Mouse (Mus musculus) hindbrain, embryonic 11.5 days (tissue): ENCODE data around the gene Naaladl2. TPM values are rescaled to one million over a fixed set of nuclear protein-coding genes. Genes with fewer than 3 reads are reported as not detected.
A peak's percentile ranks its signal among the peaks of the same experiment; 100 is the strongest.

Source experiments
- ATAC-seq: fragments of 200-750 bp; cut with Nextera tagmentation; 2 replicates; pipeline ENCODE4 v1.8.0; 2017; ENCODE audit warnings: mild to moderate bottlenecking, moderate TSS enrichment, moderate library complexity; ENCODE audit not compliant: low FRiP score
- DNase-seq: peaks from one replicate; pipeline ENCODE4 v3.0.0-alpha.2; 2015; ENCODE audit warnings: low spot score
- H3K27ac ChIP-seq: fragments of 300-500 bp; sonication (generic); 2 replicates; pipeline ENCODE4 v1.5.1; 2014; ENCODE audit warnings: mild to moderate bottlenecking, low read depth, low read length
- H3K27me3 ChIP-seq: fragments of 300-500 bp; sonication (generic); 2 replicates; pipeline ENCODE4 v1.6.1; 2014; ENCODE audit warnings: mild to moderate bottlenecking, low read length, moderate library complexity, mixed read lengths; ENCODE audit not compliant: control insufficient read depth, insufficient read depth
- H3K36me3 ChIP-seq: fragments of 300-500 bp; sonication (generic); 2 replicates; pipeline ENCODE4 v1.6.1; 2014; ENCODE audit warnings: mild to moderate bottlenecking, low read length, moderate library complexity, mixed read lengths; ENCODE audit not compliant: control insufficient read depth, insufficient read depth
- H3K4me1 ChIP-seq: fragments of 300-500 bp; sonication (generic); replicated peaks from 2 replicates; pipeline ENCODE4 v1.6.1; 2014; ENCODE audit warnings: low read length, mixed read lengths; ENCODE audit not compliant: control insufficient read depth, insufficient read depth
- H3K4me2 ChIP-seq: fragments of 300-500 bp; sonication (generic); replicated peaks from 2 replicates; pipeline ENCODE4 v1.6.1; 2014; ENCODE audit warnings: mild to moderate bottlenecking, low read depth, low read length
- H3K4me3 ChIP-seq: fragments of 300-500 bp; sonication (generic); 2 replicates; pipeline ENCODE4 v1.5.1; 2014; ENCODE audit warnings: low read depth, low read length
- H3K9ac ChIP-seq: fragments of 300-500 bp; sonication (generic); 2 replicates; pipeline ENCODE4 v1.6.1; 2014; ENCODE audit warnings: low read depth, low read length
- H3K9me3 ChIP-seq: fragments of 300-500 bp; sonication (generic); 2 replicates; pipeline ENCODE4 v1.6.1; 2016; ENCODE audit warnings: low read length; ENCODE audit not compliant: control insufficient read depth
- WGBS: fragments of 180-500 bp; shearing (Covaris S2); extraction: QIAGEN DNeasy Blood & Tissue Kit; methylation state at CpG from one replicate; pipeline ENCODE4 v1.1.7; 2014; 5-methylcytosine and 5-hydroxymethylcytosine counted together
- polyA plus RNA-seq: library from polyadenylated mRNA; unstranded; fragments of >200 nt; fragmentation: Nextera tagmentation; extraction: Ambion mirVana; gene quantifications from 2 replicates; pipeline ENCODE4 v1.2.1, GENCODE M21; 2014

The Naaladl2 gene
- polyA plus RNA-seq, 1 experiment from 2014 or later: 1.0 TPM

GRCm38 (mm10) chr3:25113107-25113506, 31.0 kb downstream of the Naaladl2 start:
- no peak for DNase-seq
- H3K4me3 ChIP-seq: no peak overlapping the region
- H3K4me1 ChIP-seq: no peaks in the 10 kb centered on the region
- H3K27ac ChIP-seq: no peak overlapping the region
- H3K9me3 ChIP-seq: no peaks in the 10 kb centered on the region
- 86% methylated on average over 4 of the region's 4 CpGs for WGBS
- no peaks in the 10 kb centered on the region for H3K36me3 ChIP-seq
- H3K27me3 ChIP-seq: no peaks in the 10 kb centered on the region
- H3K4me2 ChIP-seq: no peak overlapping the region
- no peak overlapping the region for H3K9ac ChIP-seq
- no peak for ATAC-seq

GRCm38 (mm10) chr3:25108997-25109396, 35.1 kb downstream of the Naaladl2 start:
- no peak for ATAC-seq

DNA sequence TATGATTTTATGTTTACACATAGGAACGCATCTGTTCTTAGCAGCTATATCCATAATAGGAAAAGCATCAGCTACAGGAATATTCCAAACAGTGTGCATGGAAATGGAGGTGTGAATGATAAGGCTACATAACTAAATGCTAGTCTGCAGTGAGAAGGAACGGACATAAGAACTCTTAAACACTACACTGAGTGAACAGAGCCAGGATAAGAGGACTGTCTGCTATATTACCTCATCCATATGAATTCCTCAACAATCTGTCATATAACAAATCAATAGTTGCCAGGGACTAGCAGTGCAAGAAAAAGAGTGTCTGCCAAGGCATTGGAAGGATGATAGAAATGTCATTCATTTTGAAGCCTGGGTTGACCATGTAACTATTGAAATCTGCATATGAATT, 51.1 kb downstream of the Naaladl2 start:
- no peaks in the 10 kb centered on the region for H3K4me1 ChIP-seq
- H3K27ac ChIP-seq: no peak overlapping the region
- no peak overlapping the region for H3K4me3 ChIP-seq
- DNase-seq (no peak), ATAC-seq (no peak)
- no peaks in the 10 kb centered on the region for H3K36me3 ChIP-seq
- H3K4me2 ChIP-seq: no peak overlapping the region
- H3K9me3 ChIP-seq: no peaks in the 10 kb centered on the region
- no peaks in the 10 kb centered on the region for H3K27me3 ChIP-seq
- H3K9ac ChIP-seq: no peak overlapping the region
- 91% methylated on average over 2 of the region's 2 CpGs for WGBS

More at GRCm38 (mm10) chr3:25108997-25109396, 35.1 kb downstream of the Naaladl2 start:
- Histone ChIP-seq H3K4me2 (no peak overlapping the region), H3K4me1 (no peaks in the 10 kb centered on the region), H3K4me3 (no peak overlapping the region), H3K36me3 (no peaks in the 10 kb centered on the region), H3K27me3 (no peaks in the 10 kb centered on the region), H3K9ac (no peak overlapping the region), H3K9me3 (no peaks in the 10 kb centered on the region), H3K27ac (no peak overlapping the region)
- no peak for DNase-seq
- WGBS: 66% methylated on average over 3 of the region's 3 CpGs

GRCm38 (mm10) chr3:25075785-25076184, 68.3 kb downstream of the Naaladl2 start:
- Histone ChIP-seq H3K27me3 (no peaks in the 10 kb centered on the region), H3K36me3 (no peaks in the 10 kb centered on the region), H3K9me3 (no peaks in the 10 kb centered on the region), H3K4me3 (no peak overlapping the region), H3K27ac (no peak overlapping the region), H3K9ac (no peak overlapping the region), H3K4me1 (no peaks in the 10 kb centered on the region), H3K4me2 (no peak overlapping the region)
- WGBS: 100% methylated on average over 1 of the region's 1 CpGs
- DNase-seq (no peak), ATAC-seq (no peak)

DNA sequence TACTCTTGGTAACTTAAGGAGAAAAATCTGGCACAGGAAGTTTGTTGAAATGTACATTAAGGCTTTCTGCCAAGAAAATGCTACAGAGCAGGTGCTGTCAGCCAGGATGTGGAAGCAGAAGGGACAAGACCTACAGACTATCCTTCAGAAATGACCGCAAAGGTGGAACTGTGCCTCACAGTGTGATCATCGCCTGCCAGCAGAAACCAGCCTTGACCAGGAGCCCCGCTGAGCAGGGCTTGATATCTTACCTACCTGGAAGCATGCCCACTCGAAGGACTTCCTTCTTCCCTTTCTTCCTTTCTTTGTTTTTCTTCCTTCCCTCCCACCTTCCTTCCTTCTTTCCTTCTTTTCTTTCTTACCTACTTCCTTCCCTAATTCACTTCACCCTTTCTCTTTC, 69.8 kb downstream of the Naaladl2 start:
- H3K4me1 ChIP-seq: no peaks in the 10 kb centered on the region
- WGBS: 73% methylated on average over 4 of the region's 4 CpGs
- ATAC-seq (no peak), DNase-seq (no peak)
- H3K4me3 ChIP-seq: no peak overlapping the region
- no peak overlapping the region for H3K27ac ChIP-seq
- no peak overlapping the region for H3K4me2 ChIP-seq
- H3K27me3 ChIP-seq: no peaks in the 10 kb centered on the region
- no peaks in the 10 kb centered on the region for H3K36me3 ChIP-seq
- H3K9ac ChIP-seq: no peak overlapping the region
- H3K9me3 ChIP-seq: no peaks in the 10 kb centered on the region

- DNase-seq: peak; percentile 3
- H3K4me3 ChIP-seq: no peak overlapping the region
- no peak overlapping the region for H3K4me2 ChIP-seq
- 59% methylated on average over 6 of the region's 6 CpGs for WGBS
- no peaks in the 10 kb centered on the region for H3K4me1 ChIP-seq
- H3K36me3 ChIP-seq: no peaks in the 10 kb centered on the region
- no peak for ATAC-seq
- H3K9me3 ChIP-seq: no peaks in the 10 kb centered on the region
- H3K27me3 ChIP-seq: no peaks in the 10 kb centered on the region
- no peak overlapping the region for H3K27ac ChIP-seq
- H3K9ac ChIP-seq: no peak overlapping the region
Measured at GRCm38 (mm10) chr3:25073821-25074220, 70.2 kb downstream of the Naaladl2 start.

GRCm38 (mm10) chr3:25063217-25063616, 80.8 kb downstream of the Naaladl2 start:
- DNase-seq (no peak), ATAC-seq (no peak)
- Histone ChIP-seq H3K36me3 (no peaks in the 10 kb centered on the region), H3K27ac (no peak overlapping the region), H3K4me1 (no peaks in the 10 kb centered on the region), H3K4me3 (no peak overlapping the region), H3K9me3 (no peaks in the 10 kb centered on the region), H3K9ac (no peak overlapping the region), H3K27me3 (no peaks in the 10 kb centered on the region), H3K4me2 (no peak overlapping the region)
- 87% methylated on average over 4 of the region's 4 CpGs for WGBS

DNA sequence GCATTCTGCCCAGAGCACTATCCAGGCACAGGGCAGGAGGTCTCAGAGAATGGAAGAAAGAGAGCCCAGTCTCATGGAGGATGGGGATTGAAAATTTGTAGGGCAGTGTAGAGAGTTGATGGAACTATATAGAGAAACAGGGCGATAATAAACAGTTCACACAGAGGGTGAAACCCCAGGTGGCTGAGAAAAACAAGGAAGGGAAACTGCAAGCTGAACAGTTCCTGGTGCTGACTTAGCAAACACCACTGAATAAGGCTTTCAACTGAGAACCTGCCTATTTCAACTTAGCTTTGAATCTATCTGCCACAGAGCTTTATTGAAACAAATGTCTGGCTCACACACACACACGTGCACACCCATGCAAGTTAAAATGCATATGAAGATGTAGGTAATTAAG, 91.1 kb downstream of the Naaladl2 start:
- H3K9me3 ChIP-seq: no peaks in the 10 kb centered on the region
- H3K4me2 ChIP-seq: no peak overlapping the region
- H3K27me3 ChIP-seq: no peaks in the 10 kb centered on the region
- ATAC-seq (no peak), DNase-seq (no peak)
- H3K9ac ChIP-seq: no peak overlapping the region
- no peaks in the 10 kb centered on the region for H3K36me3 ChIP-seq
- H3K27ac ChIP-seq: no peak overlapping the region
- H3K4me3 ChIP-seq: no peak overlapping the region
- no peaks in the 10 kb centered on the region for H3K4me1 ChIP-seq
- 28% methylated on average over 2 of the region's 2 CpGs for WGBS

DNA sequence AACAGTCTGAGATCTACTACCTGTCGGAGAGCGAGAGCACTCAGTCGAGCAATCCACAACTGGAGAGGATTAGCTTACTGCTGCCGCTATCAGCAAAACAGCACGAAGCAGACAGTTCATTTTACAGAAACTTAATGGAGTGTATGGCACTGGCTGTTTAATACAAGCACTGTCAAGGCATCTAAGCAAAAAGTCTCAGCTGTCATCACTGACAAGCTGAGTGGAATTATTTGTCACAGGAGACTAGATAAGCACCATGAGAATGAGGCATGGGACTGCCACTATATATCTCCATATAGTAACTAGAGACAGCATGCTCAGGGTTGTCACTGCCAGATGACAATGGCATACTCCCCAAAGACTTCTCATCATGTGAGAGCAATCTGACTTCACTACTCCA, 124.1 kb downstream of the Naaladl2 start:
- H3K4me1 ChIP-seq: no peaks in the 10 kb centered on the region
- 78% methylated on average over 5 of the region's 5 CpGs for WGBS
- H3K9ac ChIP-seq: no peak overlapping the region
- H3K4me3 ChIP-seq: no peak overlapping the region
- H3K9me3 ChIP-seq: no peaks in the 10 kb centered on the region
- no peak overlapping the region for H3K4me2 ChIP-seq
- H3K27me3 ChIP-seq: no peaks in the 10 kb centered on the region
- ATAC-seq: 0 out of 2 replicates have a peak, but pooled peaks have one; percentile 38
- no peak overlapping the region for H3K27ac ChIP-seq
- DNase-seq: no peak
- H3K36me3 ChIP-seq: no peaks in the 10 kb centered on the region
